Mouse (Mus musculus): ENCODE data around the gene Ndfip2.

DNA sequence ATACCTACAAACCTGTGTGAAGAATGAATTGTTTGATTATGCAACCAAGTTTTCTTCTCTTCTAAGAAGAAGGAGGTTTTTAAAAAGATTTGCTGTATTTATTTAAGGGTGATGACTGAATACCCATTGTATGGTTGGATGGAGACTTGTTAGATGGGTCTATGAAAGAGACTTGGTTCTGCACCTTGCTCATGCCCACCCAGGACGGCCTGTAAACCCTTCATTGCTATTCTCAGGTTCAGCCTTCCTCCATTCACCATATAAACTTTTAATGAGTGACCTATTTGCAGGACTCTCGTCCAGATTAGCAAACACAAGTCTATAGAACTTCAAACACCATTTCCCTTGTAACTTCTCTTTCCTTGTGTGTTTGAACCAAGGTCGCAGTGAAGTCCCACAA, 63.3 kb downstream of the Ndfip2 start:
- TF ChIP-seq CTCF (IDR thresholded peaks at IDR 0.05; ENCODE audit: low read depth), result no peak
- TF ChIP-seq EP300 (IDR thresholded peaks at IDR 0.05; ENCODE audit: low read depth), result no peak

All from liver, embryonic 14.5 days (tissue).